Mouse (Mus musculus): Measurements from ENCODE around the gene Cpt1a.

Gene Cpt1a

DNA sequence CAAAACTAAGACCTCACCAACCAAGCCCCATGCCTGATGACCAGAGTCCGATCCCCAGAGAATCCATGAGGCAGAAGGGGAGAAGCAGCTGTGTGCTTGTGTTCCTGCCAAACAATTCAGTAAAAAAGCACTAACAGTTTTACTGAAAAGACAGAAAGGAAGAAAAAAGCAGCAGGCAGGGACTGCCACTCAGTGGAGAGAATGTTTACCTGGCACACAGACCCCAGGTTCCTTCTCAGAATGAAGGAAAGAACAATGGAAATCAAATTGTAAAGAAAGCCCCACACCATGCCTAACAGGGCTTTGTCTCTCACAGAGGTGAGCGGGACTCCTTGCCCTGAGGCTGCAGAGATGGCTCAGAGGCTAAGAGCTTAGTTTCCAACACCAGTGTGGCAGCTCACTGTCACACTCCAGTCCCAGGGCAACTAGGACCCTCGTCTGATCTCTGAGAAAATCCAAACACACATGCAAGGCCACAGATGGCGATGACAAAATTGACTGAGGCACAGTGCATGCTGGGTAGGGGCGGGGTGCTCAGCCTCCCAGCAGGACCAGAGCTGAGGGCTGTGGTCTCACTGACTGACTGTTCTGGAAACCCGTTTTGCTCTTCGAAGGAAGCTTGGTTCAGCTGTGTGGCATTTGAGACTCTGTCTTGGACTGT is 107.2 kb downstream of the Cpt1a start:
- DNase-seq: no peak

GRCm38 (mm10) chr19:3431066-3431465 is 108.9 kb downstream of the Cpt1a start:
- no peak for DNase-seq

DNA sequence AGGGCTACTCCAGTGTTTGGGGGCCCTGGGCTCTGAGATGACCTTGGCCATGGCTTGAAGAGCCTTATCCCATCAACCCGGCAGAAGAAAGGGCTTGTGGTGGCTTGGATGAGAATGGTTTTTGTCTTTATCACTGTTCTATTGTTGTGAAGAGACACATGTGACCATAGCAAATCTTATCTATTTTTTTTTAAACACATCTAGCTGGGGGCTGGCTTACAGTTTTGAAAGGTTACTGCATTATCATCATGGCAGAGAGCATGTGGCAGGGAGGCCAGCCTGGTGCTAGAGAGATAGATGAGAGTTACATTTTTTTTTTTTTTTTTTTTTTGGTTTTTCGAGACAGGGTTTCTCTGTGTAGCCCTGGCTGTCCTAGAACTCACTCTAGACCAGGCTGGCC is 109.8 kb downstream of the Cpt1a start:
- no peak for DNase-seq

DNA sequence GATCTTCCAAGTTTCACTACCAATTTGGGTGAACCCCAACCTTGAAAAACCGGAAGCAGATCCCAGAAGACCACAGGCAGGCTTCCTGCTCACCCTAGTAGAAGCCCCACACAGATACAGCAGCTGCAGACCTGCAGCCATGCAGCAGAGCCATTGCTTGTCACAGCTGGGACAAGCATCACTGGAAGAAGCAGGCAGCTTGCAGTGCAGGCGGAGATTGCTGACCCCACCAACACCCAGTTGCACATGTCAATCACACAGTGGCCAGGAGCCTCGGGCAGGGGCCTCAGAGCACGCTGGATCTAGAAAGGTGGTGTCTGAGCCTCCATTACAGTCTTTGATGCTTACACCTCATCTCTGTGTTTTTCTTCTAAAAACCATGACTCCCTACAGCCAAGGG is 112.0 kb downstream of the Cpt1a start:
- no peak for DNase-seq

DNA sequence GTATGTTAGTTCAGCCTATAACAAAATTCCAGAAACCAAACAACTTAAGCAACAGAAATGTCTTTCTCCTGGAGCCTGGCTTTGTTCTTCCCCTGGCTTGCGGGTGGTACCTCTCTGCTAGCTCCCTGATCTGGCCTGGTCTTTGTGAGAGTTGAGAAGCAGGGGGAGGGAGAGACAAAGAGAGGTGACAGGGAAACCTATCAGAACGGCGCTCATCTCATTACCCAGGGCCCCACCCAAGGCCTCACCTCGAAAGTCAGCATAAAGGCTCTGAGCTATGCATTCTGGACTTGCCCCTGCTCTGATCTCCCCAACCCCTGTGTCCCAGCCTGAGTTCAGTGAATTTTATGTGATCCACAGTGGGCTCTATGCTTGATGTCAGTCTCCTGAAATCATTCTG is 112.5 kb downstream of the Cpt1a start:
- DNase-seq: no peak

All from spleen, adult 18-20 months (tissue).